Mouse (Mus musculus): ENCODE results near the gene Sectm1a.

DNA sequence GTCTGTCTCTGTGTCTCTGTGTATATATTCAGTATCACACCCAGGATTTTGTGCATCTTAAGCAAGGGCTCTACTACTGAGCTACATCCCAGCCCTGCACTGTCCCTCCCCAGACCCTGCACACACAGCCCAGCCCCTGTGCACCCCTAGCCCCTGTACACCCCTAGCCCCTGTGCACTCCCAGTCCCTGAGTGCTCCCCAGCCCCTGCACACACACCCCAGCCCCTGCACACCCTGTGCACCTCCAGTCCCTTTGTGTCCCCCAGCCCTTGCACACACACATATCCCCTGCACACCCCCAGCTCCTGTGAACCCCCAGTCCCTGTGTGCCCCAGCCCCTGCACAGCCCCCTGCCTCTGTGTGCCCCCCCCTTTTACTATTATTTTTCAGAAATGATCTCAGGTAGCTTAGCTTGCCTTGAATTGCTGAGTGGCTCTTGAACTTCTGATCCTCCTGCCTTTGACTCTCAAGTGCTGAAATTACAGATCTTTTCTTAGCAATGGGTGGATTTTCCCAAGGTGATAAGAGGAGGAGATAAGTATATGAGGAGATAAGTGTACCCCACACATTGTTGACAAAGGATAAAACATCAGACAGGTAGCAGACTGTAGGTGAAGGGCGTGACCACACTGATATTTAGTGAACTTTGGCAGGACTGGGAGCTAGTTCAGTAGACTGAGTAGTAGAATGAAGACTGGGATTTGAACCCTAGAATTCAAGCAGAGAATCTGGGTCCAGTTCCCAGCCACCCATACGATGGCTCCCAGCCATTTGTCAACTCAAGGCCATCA lies 8.9 kb upstream of the Sectm1a start:
- no peak for TF ChIP-seq CTCF (IDR thresholded peaks at IDR 0.05; ENCODE audit: borderline replicate concordance, extremely low read depth, insufficient read depth, insufficient read length)
- no peak for TF ChIP-seq POLR2A (IDR thresholded peaks at IDR 0.05; ENCODE audit: borderline replicate concordance, extremely low read depth, insufficient read depth, insufficient read length, poor library complexity, severe bottlenecking)

Measured in brain, embryonic 14.5 days (tissue).